17 mouse cellular contexts compared by ENCODE assay signal in the genomic region with DNA sequence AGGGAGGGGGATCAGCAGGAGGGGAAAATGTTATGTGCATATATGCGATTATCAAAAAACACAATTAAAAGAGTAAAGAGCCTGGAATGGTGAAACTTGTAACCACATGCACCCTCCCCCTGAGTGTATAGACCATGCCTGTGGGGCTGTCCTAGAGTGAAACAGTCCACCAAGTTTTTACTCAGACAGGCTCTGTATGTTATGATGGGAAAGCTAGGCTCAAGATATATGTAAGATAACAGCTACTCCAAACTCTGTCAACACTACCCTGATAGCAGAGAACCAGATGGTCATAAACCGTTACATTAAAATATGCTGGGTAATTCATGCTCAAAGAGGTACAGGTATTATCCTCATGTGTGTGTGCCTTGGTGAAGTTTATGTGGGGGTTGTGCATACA.
DNase-seq lines count a peak whose midpoint lies in the region; ATAC-seq lines count a peak whose summit lies in the region.
"Had no signal": no experiment of that assay in that cellular context is flagged by ENCODE, and none has a peak within 500 bp of the region (broad histone marks: within the 10 kb centered on the region; RNA-seq: fewer than 3 reads in every experiment).

No protein-coding gene starts in this region.

- H3K9ac ChIP-seq in forebrain, embryonic 15.5 days (replicated peaks): no peak overlapping the region
- no peak overlapping the region for H3K9ac ChIP-seq in liver, embryonic 12.5 days
- H3K9ac ChIP-seq: hindbrain, embryonic 14.5 days had no signal

- no peak overlapping the region for H3K4me2 ChIP-seq in forebrain, embryonic 15.5 days (replicated peaks)
- no peak overlapping the region for H3K4me2 ChIP-seq in liver, embryonic 12.5 days
- H3K4me2 ChIP-seq: hindbrain, embryonic 14.5 days had no signal

- H3K27ac ChIP-seq in forebrain, embryonic 10.5 days: peak overlapping the region; percentile 60; the same call in 1 of the 2 replicates
- no peak overlapping the region for H3K27ac ChIP-seq in forebrain, embryonic 15.5 days (replicated peaks)
- no peak overlapping the region for H3K27ac ChIP-seq in liver, embryonic 12.5 days
- H3K27ac ChIP-seq: heart, adult 2 months; heart, embryonic 10.5 days; hindbrain, embryonic 14.5 days; hindbrain, postnatal 0 days had no signal

- no peaks in the 10 kb centered on the region for H3K9me3 ChIP-seq in forebrain, embryonic 10.5 days
- H3K9me3 ChIP-seq in forebrain, embryonic 15.5 days: no peaks in the 10 kb centered on the region
- no peaks in the 10 kb centered on the region for H3K9me3 ChIP-seq in liver, embryonic 12.5 days (replicated peaks)
- H3K9me3 ChIP-seq: heart, embryonic 10.5 days had no signal

- WGBS in forebrain, embryonic 10.5 days: 79% methylated on average over 2 of the region's 2 CpGs
- 70% methylated on average over 2 of the region's 2 CpGs for WGBS in forebrain, embryonic 15.5 days
- 63% methylated on average over 2 of the region's 2 CpGs for WGBS in liver, embryonic 12.5 days (ENCODE audit: insufficient replicate concordance)

- H3K36me3 ChIP-seq in forebrain, embryonic 10.5 days (replicated peaks): no peaks in the 10 kb centered on the region
- no peaks in the 10 kb centered on the region for H3K36me3 ChIP-seq in forebrain, embryonic 15.5 days
- H3K36me3 ChIP-seq in liver, embryonic 12.5 days: no peaks in the 10 kb centered on the region
- H3K36me3 ChIP-seq: heart, embryonic 10.5 days had no signal

- peaks cover 41% of the 10 kb centered on the region for H3K4me1 ChIP-seq in forebrain, embryonic 10.5 days
- H3K4me1 ChIP-seq in forebrain, embryonic 15.5 days: peaks cover 16% of the 10 kb centered on the region; the same call in 1 of the 2 replicates
- peaks cover 14% of the 10 kb centered on the region for H3K4me1 ChIP-seq in liver, embryonic 12.5 days

- H3K4me3 ChIP-seq in forebrain, embryonic 10.5 days: no peak overlapping the region
- H3K4me3 ChIP-seq in forebrain, embryonic 15.5 days: no peak overlapping the region
- no peak overlapping the region for H3K4me3 ChIP-seq in liver, embryonic 12.5 days
- H3K4me3 ChIP-seq: heart, adult 2 months; heart, embryonic 10.5 days had no signal

- ATAC-seq in forebrain, embryonic 15.5 days (replicated peaks): no peak
- ATAC-seq in liver, embryonic 12.5 days: 0 out of 2 replicates have a peak, but pooled peaks have one; percentile 24
- ATAC-seq: activated CD4-positive, CD25-positive, alpha-beta regulatory T cell, adult 4 months; hindbrain, postnatal 0 days; inflammation-experienced regulatory T-cells, adult 6 months had no signal

- no peak for DNase-seq in forebrain, embryonic 10.5 days (ENCODE audit: extremely low spot score, low spot score)
- DNase-seq in liver: no peak
- DNase-seq in retina, embryonic 14.5 days (ENCODE audit: low spot score): peak; percentile 7
- DNase-seq in retina, postnatal 1 day: no peak
- DNase-seq: adrenal gland, adult 8-10 months; adrenal gland, postnatal 25 days; cerebellum, adult 11-12 months; cerebellum, adult 8-10 months; gastrocnemius, postnatal 25 days; heart, adult 2 months had no signal

- H3K27me3 ChIP-seq in forebrain, embryonic 10.5 days (ENCODE audit: poor library complexity, severe bottlenecking): peaks cover 33% of the 10 kb centered on the region
- no peaks in the 10 kb centered on the region for H3K27me3 ChIP-seq in forebrain, embryonic 15.5 days
- H3K27me3 ChIP-seq in liver, embryonic 12.5 days (replicated peaks): no peaks in the 10 kb centered on the region
